Mouse (Mus musculus): ENCODE measurements around the gene Sh2b1. TPM values are rescaled to one million over a fixed set of nuclear protein-coding genes. Genes with fewer than 3 reads are reported as not detected.

Sh2b1 gene
- 58.8 TPM for polyA plus RNA-seq (2012; fragmentation: generic; extraction: Trizol)

GRCm38 (mm10) chr7:126474993-126475581 is at the start of gene Sh2b1:
TSS of gene Sh2b1 (minus strand) at chr7:126475424.
- peak in 1 of 3 experiments; percentile 11 for TF ChIP-seq MYOG (IDR thresholded peaks at IDR 0.05; ENCODE audit: control insufficient read depth in 1 of 3, insufficient read depth in 1 of 3, insufficient read length in 2 of 3, low read depth in 2 of 3)
- TF ChIP-seq MYOD1 (IDR thresholded peaks at IDR 0.05; ENCODE audit: control insufficient read depth in 1 of 3, insufficient read length in 2 of 3, low read depth in 2 of 3) = no peak
- peak; percentile 67 for TF ChIP-seq POLR2A (IDR thresholded peaks at IDR 0.05; ENCODE audit: insufficient read length, low read depth)
- TF ChIP-seq POLR2AphosphoS2 (IDR thresholded peaks at IDR 0.05; ENCODE audit: insufficient read length, low read depth) = peak; percentile 44
- Histone ChIP-seq H3K27me3 (ENCODE audit: control insufficient read depth, insufficient read depth, insufficient read length) (no peaks in the 10 kb centered on the region), H3ac (ENCODE audit: control insufficient read depth, insufficient read length) (peak within 1 kb of the TSS; percentile 88), H3K4me2 (ENCODE audit: low read depth) (peak within 1 kb of the TSS; percentile 94), H3K79me2 (ENCODE audit: control insufficient read depth, insufficient read depth) (peaks cover 32% of the 10 kb centered on the region), H3K36me3 (ENCODE audit: control insufficient read depth, insufficient read depth) (peaks cover 13% of the 10 kb centered on the region), H3K4me3 (peak within 1 kb of the TSS; percentile 90)

DNA sequence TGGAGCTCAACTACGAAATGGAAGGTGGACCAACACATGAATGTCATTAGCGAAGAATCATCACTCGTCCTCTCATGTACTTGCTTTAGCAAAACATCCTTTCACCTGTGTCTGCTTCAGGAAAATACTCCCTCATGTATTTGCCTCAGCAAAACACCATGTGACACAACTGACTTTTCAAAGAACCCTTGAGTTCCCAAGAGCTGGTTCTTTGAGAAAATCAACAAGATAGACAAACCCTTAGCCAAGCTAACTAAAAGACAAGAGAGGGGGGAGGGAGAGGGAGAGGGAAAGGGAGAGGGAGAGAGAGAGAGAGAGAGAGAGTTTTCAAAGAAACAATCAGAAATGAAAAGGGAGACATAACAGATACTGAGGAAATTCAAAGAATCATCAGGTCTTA is 48.1 kb upstream of the Sh2b1 start:
- H3K4me2 ChIP-seq (ENCODE audit: low read depth) = no peak overlapping the region
- TF ChIP-seq E2F4 (IDR thresholded peaks at IDR 0.05; ENCODE audit: insufficient read depth) = no peak
- TF ChIP-seq TCF3 (IDR thresholded peaks at IDR 0.05; ENCODE audit: insufficient read length, low read depth) = no peak
- TF ChIP-seq CEBPB (IDR thresholded peaks at IDR 0.05; ENCODE audit: insufficient read depth, poor library complexity, severe bottlenecking) = no peak
- TF ChIP-seq MYOD1 (IDR thresholded peaks at IDR 0.05; ENCODE audit: control insufficient read depth in 1 of 3, insufficient read length in 2 of 3, low read depth in 2 of 3) = no peak
- no peak for TF ChIP-seq REST (IDR thresholded peaks at IDR 0.05; ENCODE audit: insufficient read depth, insufficient read length)
- no peak for TF ChIP-seq MYOG (IDR thresholded peaks at IDR 0.05; ENCODE audit: control insufficient read depth in 1 of 3, insufficient read depth in 1 of 3, insufficient read length in 2 of 3, low read depth in 2 of 3)
- TF ChIP-seq SRF (IDR thresholded peaks at IDR 0.05; ENCODE audit: control insufficient read depth, insufficient read length, low read depth) = no peak
- TF ChIP-seq MAX (IDR thresholded peaks at IDR 0.05; ENCODE audit: low read depth) = no peak
- TF ChIP-seq USF1 (IDR thresholded peaks at IDR 0.05; ENCODE audit: low read depth) = no peak
- no peak for TF ChIP-seq POLR2A (IDR thresholded peaks at IDR 0.05; ENCODE audit: insufficient read length, low read depth)
- TF ChIP-seq TCF12 (IDR thresholded peaks at IDR 0.05; ENCODE audit: insufficient read depth, poor library complexity, severe bottlenecking) = no peak
- TF ChIP-seq POLR2AphosphoS2 (IDR thresholded peaks at IDR 0.05; ENCODE audit: insufficient read length, low read depth) = no peak

GRCm38 (mm10) chr7:126519513-126519912 is 44.3 kb upstream of the Sh2b1 start:
- Histone ChIP-seq H3K4me3 (no peak overlapping the region), H3K27me3 (ENCODE audit: control insufficient read depth, insufficient read depth, insufficient read length) (peaks cover 32% of the 10 kb centered on the region), H3K79me2 (ENCODE audit: control insufficient read depth, insufficient read depth) (no peaks in the 10 kb centered on the region), H3K4me2 (ENCODE audit: low read depth) (no peak overlapping the region), H3ac (ENCODE audit: control insufficient read depth, insufficient read length) (no peak overlapping the region), H3K36me3 (ENCODE audit: control insufficient read depth, insufficient read depth) (no peaks in the 10 kb centered on the region)
- TF ChIP-seq POLR2AphosphoS2 (IDR thresholded peaks at IDR 0.05; ENCODE audit: insufficient read length, low read depth) (no peak), MAX (IDR thresholded peaks at IDR 0.05; ENCODE audit: low read depth) (no peak), REST (IDR thresholded peaks at IDR 0.05; ENCODE audit: insufficient read depth, insufficient read length) (no peak), POLR2A (IDR thresholded peaks at IDR 0.05; ENCODE audit: insufficient read length, low read depth) (no peak)

More for the DNA sequence above, 48.1 kb upstream of the Sh2b1 start:
- Histone ChIP-seq H3K4me3 (no peak overlapping the region), H3K36me3 (ENCODE audit: control insufficient read depth, insufficient read depth) (no peaks in the 10 kb centered on the region), H3K79me2 (ENCODE audit: control insufficient read depth, insufficient read depth) (no peaks in the 10 kb centered on the region), H3ac (ENCODE audit: control insufficient read depth, insufficient read length) (no peak overlapping the region), H3K27me3 (ENCODE audit: control insufficient read depth, insufficient read depth, insufficient read length) (peaks cover 8% of the 10 kb centered on the region)

DNA sequence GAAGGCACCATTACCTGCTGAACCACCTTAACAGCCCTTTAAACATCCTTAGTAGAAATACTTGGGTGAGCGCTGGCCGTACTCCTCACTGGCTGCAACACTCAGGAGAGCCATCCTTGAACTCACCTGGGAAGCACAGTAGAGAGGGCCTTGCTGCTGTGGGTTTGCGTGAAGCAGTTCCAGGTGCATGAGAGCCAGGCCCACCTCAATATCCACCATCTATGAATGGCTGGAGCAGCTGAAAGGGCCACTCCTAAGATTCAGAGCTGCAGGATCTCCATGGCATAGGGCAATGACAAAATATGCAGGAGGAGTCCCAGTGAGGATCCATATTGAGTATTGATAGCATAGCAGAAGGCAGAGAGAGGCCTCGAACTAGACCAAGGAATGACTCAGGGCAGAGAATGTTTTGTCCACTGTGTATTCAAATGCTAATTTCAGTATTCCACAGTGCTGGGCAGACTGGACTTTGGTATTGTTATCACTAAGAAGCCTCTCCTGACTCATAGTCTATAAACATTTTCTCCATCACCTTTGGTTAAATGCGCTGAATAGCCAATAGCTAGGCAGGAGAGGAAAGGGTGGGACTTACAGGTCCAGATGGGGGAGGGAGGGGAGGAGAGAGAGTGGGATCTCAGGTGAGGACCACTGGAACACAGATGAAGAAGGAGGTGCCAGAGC is 43.2 kb upstream of the Sh2b1 start:
- peaks cover 32% of the 10 kb centered on the region for H3K27me3 ChIP-seq (ENCODE audit: control insufficient read depth, insufficient read depth, insufficient read length)
- TF ChIP-seq TCF3 (IDR thresholded peaks at IDR 0.05; ENCODE audit: insufficient read length, low read depth) = no peak
- TF ChIP-seq SRF (IDR thresholded peaks at IDR 0.05; ENCODE audit: control insufficient read depth, insufficient read length, low read depth) = no peak
- TF ChIP-seq POLR2A (IDR thresholded peaks at IDR 0.05; ENCODE audit: insufficient read length, low read depth) = no peak
- no peak for TF ChIP-seq MAX (IDR thresholded peaks at IDR 0.05; ENCODE audit: low read depth)
- no peak for TF ChIP-seq CEBPB (IDR thresholded peaks at IDR 0.05; ENCODE audit: insufficient read depth, poor library complexity, severe bottlenecking)
- TF ChIP-seq REST (IDR thresholded peaks at IDR 0.05; ENCODE audit: insufficient read depth, insufficient read length) = no peak
- TF ChIP-seq MYOG (IDR thresholded peaks at IDR 0.05; ENCODE audit: control insufficient read depth in 1 of 3, insufficient read depth in 1 of 3, insufficient read length in 2 of 3, low read depth in 2 of 3) = no peak
- TF ChIP-seq E2F4 (IDR thresholded peaks at IDR 0.05; ENCODE audit: insufficient read depth) = no peak
- TF ChIP-seq MYOD1 (IDR thresholded peaks at IDR 0.05; ENCODE audit: control insufficient read depth in 1 of 3, insufficient read length in 2 of 3, low read depth in 2 of 3) = no peak
- TF ChIP-seq TCF12 (IDR thresholded peaks at IDR 0.05; ENCODE audit: insufficient read depth, poor library complexity, severe bottlenecking) = no peak
- no peak for TF ChIP-seq USF1 (IDR thresholded peaks at IDR 0.05; ENCODE audit: low read depth)
- no peak for TF ChIP-seq POLR2AphosphoS2 (IDR thresholded peaks at IDR 0.05; ENCODE audit: insufficient read length, low read depth)
- no peak overlapping the region for H3K4me2 ChIP-seq (ENCODE audit: low read depth)
- H3K36me3 ChIP-seq (ENCODE audit: control insufficient read depth, insufficient read depth) = no peaks in the 10 kb centered on the region
- H3K4me3 ChIP-seq = no peak overlapping the region
- H3ac ChIP-seq (ENCODE audit: control insufficient read depth, insufficient read length) = no peak overlapping the region
- no peaks in the 10 kb centered on the region for H3K79me2 ChIP-seq (ENCODE audit: control insufficient read depth, insufficient read depth)

- TF ChIP-seq MYOG (IDR thresholded peaks at IDR 0.05; ENCODE audit: control insufficient read depth in 1 of 3, insufficient read depth in 1 of 3, insufficient read length in 2 of 3, low read depth in 2 of 3) (no peak), TCF3 (IDR thresholded peaks at IDR 0.05; ENCODE audit: insufficient read length, low read depth) (no peak), USF1 (IDR thresholded peaks at IDR 0.05; ENCODE audit: low read depth) (no peak), SRF (IDR thresholded peaks at IDR 0.05; ENCODE audit: control insufficient read depth, insufficient read length, low read depth) (no peak), POLR2AphosphoS2 (IDR thresholded peaks at IDR 0.05; ENCODE audit: insufficient read length, low read depth) (no peak), REST (IDR thresholded peaks at IDR 0.05; ENCODE audit: insufficient read depth, insufficient read length) (no peak), TCF12 (IDR thresholded peaks at IDR 0.05; ENCODE audit: insufficient read depth, poor library complexity, severe bottlenecking) (no peak), MYOD1 (IDR thresholded peaks at IDR 0.05; ENCODE audit: control insufficient read depth in 1 of 3, insufficient read length in 2 of 3, low read depth in 2 of 3) (no peak), CEBPB (IDR thresholded peaks at IDR 0.05; ENCODE audit: insufficient read depth, poor library complexity, severe bottlenecking) (no peak), E2F4 (IDR thresholded peaks at IDR 0.05; ENCODE audit: insufficient read depth) (no peak), MAX (IDR thresholded peaks at IDR 0.05; ENCODE audit: low read depth) (no peak), POLR2A (IDR thresholded peaks at IDR 0.05; ENCODE audit: insufficient read length, low read depth) (no peak)
Measured at GRCm38 (mm10) chr7:126511287-126511686, 36.1 kb upstream of the Sh2b1 start.

More at GRCm38 (mm10) chr7:126511287-126511686, 36.1 kb upstream of the Sh2b1 start:
- no peak overlapping the region for H3ac ChIP-seq (ENCODE audit: control insufficient read depth, insufficient read length)
- peaks cover 14% of the 10 kb centered on the region for H3K27me3 ChIP-seq (ENCODE audit: control insufficient read depth, insufficient read depth, insufficient read length)
- H3K36me3 ChIP-seq (ENCODE audit: control insufficient read depth, insufficient read depth) = no peaks in the 10 kb centered on the region
- no peak overlapping the region for H3K4me2 ChIP-seq (ENCODE audit: low read depth)
- no peak overlapping the region for H3K4me3 ChIP-seq
- H3K79me2 ChIP-seq (ENCODE audit: control insufficient read depth, insufficient read depth) = no peaks in the 10 kb centered on the region
